Mouse (Mus musculus): Measurements from ENCODE around the gene Pllp.
A peak's percentile ranks its signal among the peaks of the same experiment; 100 is the strongest.

The Pllp gene

DNA sequence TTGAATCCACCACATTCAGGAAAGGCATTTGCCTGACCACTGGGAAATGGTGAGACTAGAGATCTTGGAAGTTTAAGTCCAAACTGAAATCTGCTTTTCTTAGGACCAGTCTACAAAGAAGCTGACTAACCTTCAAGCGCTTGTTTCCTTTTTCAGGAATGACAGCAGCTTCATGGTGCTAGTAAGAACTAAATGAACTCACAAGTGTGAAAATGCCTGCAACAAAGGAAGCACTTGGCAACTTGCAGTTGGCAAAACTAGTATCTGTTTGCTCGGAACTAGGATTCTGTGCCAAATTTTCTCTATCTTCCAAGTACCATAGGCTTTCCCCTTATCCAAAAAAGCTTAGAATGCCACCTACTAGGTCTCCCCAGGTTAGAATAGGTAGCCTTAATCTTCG, 49.9 kb downstream of the Pllp start:
- no peak for DNase-seq

DNA sequence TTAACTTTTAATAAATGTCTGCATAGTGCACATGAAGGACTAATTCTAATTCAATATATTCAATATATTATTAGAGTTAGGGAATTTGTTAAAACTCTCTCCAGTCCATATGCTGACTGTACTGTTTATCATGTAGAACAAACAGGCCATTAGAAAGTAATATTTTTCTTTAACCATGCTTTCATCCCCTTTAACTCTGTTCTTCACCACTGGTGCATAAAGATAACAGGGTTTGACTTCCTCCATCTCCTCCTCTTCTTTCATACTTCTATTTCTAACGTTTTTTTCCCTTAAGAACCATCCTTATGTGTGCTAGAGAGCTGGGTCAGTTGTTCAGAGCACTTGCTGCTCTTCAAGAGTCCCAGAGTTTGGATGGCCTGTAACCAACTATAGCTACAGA, 50.9 kb downstream of the Pllp start:
- DNase-seq, result no peak

DNA sequence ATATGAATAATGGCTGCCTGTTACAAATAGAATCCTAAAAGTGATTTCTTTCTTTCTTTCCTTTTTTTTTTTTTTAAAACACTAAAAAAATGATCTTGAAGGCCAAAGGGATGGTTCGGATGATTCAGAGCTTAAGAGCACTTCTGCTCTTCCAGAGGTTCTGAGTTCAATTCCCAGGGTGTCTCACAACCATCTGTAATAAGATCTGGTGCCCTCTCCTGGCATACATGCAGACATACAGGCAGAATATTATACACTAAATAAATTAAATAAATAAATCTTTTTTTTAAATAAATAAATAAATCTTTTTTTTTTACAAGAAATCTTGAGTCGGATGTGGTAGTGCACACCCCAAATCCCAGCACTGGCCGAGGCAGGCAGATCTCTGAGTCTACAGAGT, 54.1 kb downstream of the Pllp start:
- no peak for DNase-seq

DNA sequence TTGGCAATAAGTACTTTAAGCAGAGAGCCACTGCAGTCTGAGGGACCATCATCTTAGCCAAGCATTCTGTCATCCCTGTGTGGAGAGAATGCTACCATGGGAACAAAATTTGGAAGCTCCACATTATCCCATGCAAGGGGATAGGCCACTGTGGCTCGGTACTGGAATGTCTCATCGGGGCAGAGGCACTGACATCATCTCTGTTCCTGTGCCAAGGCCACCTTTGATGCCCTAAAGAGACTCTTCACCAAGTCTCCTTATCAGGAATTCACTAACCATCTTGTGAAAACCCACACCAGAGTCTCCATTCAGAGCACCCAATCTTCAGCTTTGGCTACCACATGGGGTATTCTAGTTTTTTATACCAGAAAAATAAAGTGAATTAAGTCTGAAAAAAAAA, 54.9 kb downstream of the Pllp start:
- DNase-seq, result no peak

DNA sequence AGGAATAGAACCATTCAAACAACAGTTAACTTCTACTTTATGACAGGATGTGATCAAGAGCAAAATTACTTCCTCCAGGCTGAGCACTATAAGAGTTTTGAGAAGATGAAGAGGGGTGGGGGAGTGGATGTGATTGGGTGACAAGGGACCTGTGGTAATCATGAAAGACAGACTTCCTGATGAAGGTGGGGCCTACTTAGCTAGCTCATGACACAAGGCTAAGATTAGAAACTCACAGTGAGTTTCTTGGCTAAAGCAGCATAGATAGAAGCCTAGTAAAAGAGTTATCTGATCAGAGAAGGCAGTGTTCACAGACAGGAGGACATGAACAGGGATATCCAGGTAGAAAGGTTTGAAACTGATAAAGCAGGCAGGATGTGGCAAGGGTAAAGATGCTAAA, 61.9 kb downstream of the Pllp start:
- peak; percentile 32 for DNase-seq

DNA sequence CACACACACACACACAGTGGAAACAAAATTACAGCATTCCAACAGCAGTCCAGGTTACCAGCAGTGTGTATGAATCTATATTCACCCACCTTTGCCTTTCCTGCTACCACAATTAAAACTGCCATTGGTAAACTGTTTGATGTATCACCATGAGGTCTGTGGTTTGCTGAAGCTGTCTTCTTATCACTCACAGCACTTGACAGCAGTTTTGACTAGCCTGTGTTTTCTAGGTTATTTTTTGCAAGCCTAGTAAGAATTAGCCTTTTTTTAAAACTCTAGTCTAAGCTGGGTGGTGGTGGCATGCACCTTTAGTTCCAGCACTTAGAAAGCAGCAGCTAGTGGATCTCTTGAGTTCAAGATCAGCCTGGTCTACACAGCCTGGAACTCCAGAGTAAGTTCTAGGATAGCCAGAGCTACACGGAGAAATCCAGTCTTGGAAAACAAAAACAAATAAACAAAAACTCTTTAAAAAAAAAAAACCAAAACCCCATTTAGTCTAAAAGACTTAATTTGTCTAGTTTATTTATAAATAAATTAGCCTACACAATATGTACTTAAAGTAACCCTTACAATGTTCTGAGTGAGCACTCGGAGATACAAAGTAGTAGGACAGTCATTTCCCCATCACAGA, 62.4 kb downstream of the Pllp start:
- no peak for DNase-seq
